Comparison of ENCODE assay signal across 15 mouse cellular contexts in the genomic region with DNA sequence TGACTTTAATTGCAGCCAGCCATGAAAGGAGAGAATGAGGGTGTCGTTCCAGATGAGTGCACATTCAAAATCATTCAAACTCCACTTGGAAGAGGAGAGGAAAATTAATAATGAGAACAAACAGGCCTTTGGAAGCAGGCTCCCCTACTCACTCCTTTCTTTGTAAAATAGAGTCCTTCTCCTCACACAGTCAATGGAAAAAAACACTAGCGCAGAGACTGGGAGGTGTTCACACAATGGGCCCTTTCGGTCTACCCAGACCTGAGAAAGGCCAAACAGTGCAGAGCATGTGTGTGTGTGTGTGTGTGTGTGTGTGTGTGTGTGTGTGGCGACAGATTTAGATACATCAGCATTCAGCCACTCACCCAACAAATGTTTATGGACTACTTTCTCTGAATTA. TPM values are rescaled to one million over a fixed set of nuclear protein-coding genes. Genes with fewer than 3 reads are reported as not detected.
DNase-seq lines count a peak whose midpoint lies in the region; ATAC-seq lines count a peak whose summit lies in the region.
"Had no signal": no experiment of that assay in that cellular context is flagged by ENCODE, and none has a peak within 500 bp of the region (broad histone marks: within the 10 kb centered on the region; RNA-seq: fewer than 3 reads in every experiment).

No protein-coding gene starts in this region.

- H3K4me2 ChIP-seq in midbrain, embryonic 12.5 days (replicated peaks) = no peak overlapping the region
- no peak overlapping the region for H3K4me2 ChIP-seq in midbrain, embryonic 15.5 days
- no peak overlapping the region for H3K4me2 ChIP-seq in embryonic facial prominence, embryonic 14.5 days (ENCODE audit: low read depth, low read length)
- no peak overlapping the region for H3K4me2 ChIP-seq in hindbrain, embryonic 14.5 days (replicated peaks)
- H3K4me2 ChIP-seq in stomach, embryonic 15.5 days = no peak overlapping the region
- H3K4me2 ChIP-seq: heart, embryonic 13.5 days; neural tube, embryonic 13.5 days had no signal

- H3K4me1 ChIP-seq in midbrain, embryonic 12.5 days = peaks cover 28% of the 10 kb centered on the region
- peaks cover 8% of the 10 kb centered on the region; the same call in 1 of the 2 replicates for H3K4me1 ChIP-seq in midbrain, embryonic 15.5 days
- H3K4me1 ChIP-seq in embryonic facial prominence, embryonic 14.5 days (ENCODE audit: control insufficient read depth, insufficient read depth, low read length) = peaks cover 24% of the 10 kb centered on the region
- H3K4me1 ChIP-seq in hindbrain, embryonic 14.5 days (replicated peaks; ENCODE audit: control insufficient read depth, insufficient read depth, low read length) = no peaks in the 10 kb centered on the region
- peaks cover 7% of the 10 kb centered on the region; the same call in 1 of the 2 replicates for H3K4me1 ChIP-seq in stomach, embryonic 15.5 days

- peak; percentile 61 for DNase-seq in embryonic facial prominence, embryonic 14.5 days (ENCODE audit: low spot score)
- DNase-seq in hindbrain, embryonic 14.5 days (ENCODE audit: low spot score) = no peak
- DNase-seq in gastrocnemius, postnatal 10 days = no peak
- DNase-seq in right cerebral cortex, postnatal 10 days (ENCODE audit: low spot score in 2 of 2) = no peak
- DNase-seq: cerebellum, adult 2 months; gastrocnemius, postnatal 14 days; liver, postnatal 0 days had no signal

- no peaks in the 10 kb centered on the region for H3K9me3 ChIP-seq in midbrain, embryonic 12.5 days
- no peaks in the 10 kb centered on the region for H3K9me3 ChIP-seq in midbrain, embryonic 15.5 days
- no peaks in the 10 kb centered on the region for H3K9me3 ChIP-seq in embryonic facial prominence, embryonic 14.5 days (ENCODE audit: control insufficient read depth, low read length)
- no peaks in the 10 kb centered on the region for H3K9me3 ChIP-seq in hindbrain, embryonic 14.5 days (ENCODE audit: control insufficient read depth, low read length)
- H3K9me3 ChIP-seq in stomach, embryonic 15.5 days = no peaks in the 10 kb centered on the region
- H3K9me3 ChIP-seq: heart, embryonic 13.5 days; neural tube, embryonic 13.5 days had no signal

- WGBS in midbrain, embryonic 12.5 days = 30% methylated on average over 4 of the region's 4 CpGs
- 28% methylated on average over 4 of the region's 4 CpGs for WGBS in midbrain, embryonic 15.5 days
- 57% methylated on average over 4 of the region's 4 CpGs for WGBS in embryonic facial prominence, embryonic 14.5 days
- WGBS in hindbrain, embryonic 14.5 days = 12% methylated on average over 4 of the region's 4 CpGs
- 48% methylated on average over 4 of the region's 4 CpGs for WGBS in stomach, embryonic 15.5 days

- peak overlapping the region; percentile 56 for H3K27ac ChIP-seq in midbrain, embryonic 12.5 days (replicated peaks)
- no peak overlapping the region for H3K27ac ChIP-seq in midbrain, embryonic 15.5 days
- H3K27ac ChIP-seq in embryonic facial prominence, embryonic 14.5 days (replicated peaks; ENCODE audit: low read depth, low read length) = no peak overlapping the region
- H3K27ac ChIP-seq in hindbrain, embryonic 14.5 days = 0 out of 2 replicates have a peak overlapping the region, but pooled peaks have one; percentile 3
- H3K27ac ChIP-seq in stomach, embryonic 15.5 days = peak overlapping the region; percentile 61; the same call in 1 of the 2 replicates
- H3K27ac ChIP-seq: heart, embryonic 13.5 days; neural tube, embryonic 13.5 days had no signal

- no peaks in the 10 kb centered on the region for H3K27me3 ChIP-seq in midbrain, embryonic 12.5 days
- no peaks in the 10 kb centered on the region for H3K27me3 ChIP-seq in midbrain, embryonic 15.5 days (replicated peaks)
- no peaks in the 10 kb centered on the region for H3K27me3 ChIP-seq in embryonic facial prominence, embryonic 14.5 days (replicated peaks; ENCODE audit: control insufficient read depth, insufficient read depth, low read length)
- H3K27me3 ChIP-seq in hindbrain, embryonic 14.5 days (ENCODE audit: control insufficient read depth, insufficient read depth, low read length) = no peaks in the 10 kb centered on the region
- no peaks in the 10 kb centered on the region for H3K27me3 ChIP-seq in stomach, embryonic 15.5 days (replicated peaks)
- H3K27me3 ChIP-seq: neural tube, embryonic 13.5 days had no signal

- H3K9ac ChIP-seq in midbrain, embryonic 12.5 days (replicated peaks) = no peak overlapping the region
- H3K9ac ChIP-seq in midbrain, embryonic 15.5 days = no peak overlapping the region
- no peak overlapping the region for H3K9ac ChIP-seq in embryonic facial prominence, embryonic 14.5 days (ENCODE audit: low read depth, low read length)
- H3K9ac ChIP-seq in hindbrain, embryonic 14.5 days = no peak overlapping the region
- H3K9ac ChIP-seq in stomach, embryonic 15.5 days = no peak overlapping the region
- H3K9ac ChIP-seq: heart, embryonic 13.5 days; liver, postnatal 0 days; neural tube, embryonic 13.5 days had no signal

- ATAC-seq in midbrain, embryonic 12.5 days (ENCODE audit: low FRiP score, low read depth) = peak; percentile 62; the same call in 1 of the 2 replicates
- no peak for ATAC-seq in midbrain, embryonic 15.5 days (replicated peaks)
- peak; percentile 51; the same call in 1 of the 2 replicates for ATAC-seq in embryonic facial prominence, embryonic 14.5 days (ENCODE audit: low read depth)
- ATAC-seq in hindbrain, embryonic 14.5 days (ENCODE audit: low FRiP score) = peak; percentile 65; the same call in 1 of the 2 replicates
- no peak for ATAC-seq in stomach, embryonic 15.5 days (ENCODE audit: insufficient read depth, low FRiP score, low read depth)
- no peak for ATAC-seq in inflammation-experienced regulatory T-cells, adult 6 months
- ATAC-seq: CD4-positive, CD25-positive, alpha-beta regulatory T cell, adult 4 months; liver, postnatal 0 days had no signal

- H3K36me3 ChIP-seq in midbrain, embryonic 12.5 days = no peaks in the 10 kb centered on the region
- no peaks in the 10 kb centered on the region for H3K36me3 ChIP-seq in midbrain, embryonic 15.5 days (replicated peaks)
- H3K36me3 ChIP-seq in embryonic facial prominence, embryonic 14.5 days (ENCODE audit: control insufficient read depth, insufficient read depth, low read length) = no peaks in the 10 kb centered on the region
- no peaks in the 10 kb centered on the region for H3K36me3 ChIP-seq in hindbrain, embryonic 14.5 days (replicated peaks; ENCODE audit: control insufficient read depth, insufficient read depth)
- no peaks in the 10 kb centered on the region for H3K36me3 ChIP-seq in stomach, embryonic 15.5 days
- H3K36me3 ChIP-seq: heart, embryonic 13.5 days; neural tube, embryonic 13.5 days had no signal

- no peak overlapping the region for H3K4me3 ChIP-seq in midbrain, embryonic 12.5 days
- no peak overlapping the region for H3K4me3 ChIP-seq in midbrain, embryonic 15.5 days
- H3K4me3 ChIP-seq in embryonic facial prominence, embryonic 14.5 days (ENCODE audit: low read depth, low read length) = no peak overlapping the region
- H3K4me3 ChIP-seq in hindbrain, embryonic 14.5 days (replicated peaks; ENCODE audit: low read length) = no peak overlapping the region
- H3K4me3 ChIP-seq in stomach, embryonic 15.5 days (replicated peaks) = no peak overlapping the region
- H3K4me3 ChIP-seq: erythroblast, embryonic 14.5 days; heart, embryonic 13.5 days; neural tube, embryonic 13.5 days had no signal

RNA-seq across cellular contexts. Expression of a gene that starts 56.0 kb away (rescaled TPM):
- 14.4 and 17.3 TPM in 2 replicates for polyA plus RNA-seq in midbrain, embryonic 12.5 days (2016; fragmentation: Nextera tagmentation; extraction: Ambion mirVana)
- polyA plus RNA-seq in midbrain, embryonic 15.5 days (2015; fragmentation: Nextera tagmentation; extraction: Ambion mirVana) = 16.0 and 18.7 TPM in 2 replicates
- polyA plus RNA-seq in embryonic facial prominence, embryonic 14.5 days (2014; fragmentation: Nextera tagmentation; extraction: Ambion mirVana) = 32.6 and 38.4 TPM in 2 replicates
- 22.3 and 30.2 TPM in 2 replicates for polyA plus RNA-seq in hindbrain, embryonic 14.5 days (2014; fragmentation: Nextera tagmentation; extraction: Ambion mirVana)
- polyA plus RNA-seq in stomach, embryonic 15.5 days (2015; fragmentation: Nextera tagmentation; extraction: Ambion mirVana) = 25.7 TPM in 2 replicates
- 10 to 100 TPM; 52.1 to 54.0 TPM for total RNA-seq in gastrocnemius, postnatal 10 days (2021)
- 10 to 100 TPM in 2 of 3 experiments, 1 to 10 TPM in 1; 7.4 to 47.9 (median 44.0) TPM for polyA plus RNA-seq in inflammation-experienced regulatory T-cells, adult 6 months (2017; shearing (Covaris generic))

Comparison
In these comparisons a context has a peak if more than half of its experiments do, and no peak if none do; other contexts are left out.
1. ATAC-seq: peak in midbrain, embryonic 12.5 days (single experiment), embryonic facial prominence, embryonic 14.5 days (single experiment) and hindbrain, embryonic 14.5 days (single experiment); none in midbrain, embryonic 15.5 days (single experiment), stomach, embryonic 15.5 days (single experiment) and inflammation-experienced regulatory T-cells, adult 6 months (single experiment).
2. H3K27ac ChIP-seq: peak in midbrain, embryonic 12.5 days (single experiment), hindbrain, embryonic 14.5 days (single experiment) and stomach, embryonic 15.5 days (single experiment); none in midbrain, embryonic 15.5 days (single experiment) and embryonic facial prominence, embryonic 14.5 days (single experiment).